In genomic region chr10:24840795-24841194, GRCm38 (mm10) we compare ENCODE assay signal across 28 mouse cellular contexts. TPM values are rescaled to one million over a fixed set of nuclear protein-coding genes. Genes with fewer than 3 reads are reported as not detected.
DNase-seq lines count a peak whose midpoint lies in the region; ATAC-seq and TF ChIP-seq lines count a peak whose summit lies in the region.
"Had no signal": no experiment of that assay in that cellular context is flagged by ENCODE, and none has a peak within 500 bp of the region (broad histone marks: within the 10 kb centered on the region; RNA-seq: fewer than 3 reads in every experiment).

No protein-coding gene starts in this region.

- no peak overlapping the region for H3K9ac ChIP-seq in liver, adult 2 months (ENCODE audit: low read depth, low read length)
- H3K9ac ChIP-seq in liver, embryonic 11.5 days (ENCODE audit: low read depth, low read length) = no peak overlapping the region
- no peak overlapping the region for H3K9ac ChIP-seq in liver, embryonic 12.5 days
- no peak overlapping the region for H3K9ac ChIP-seq in liver, embryonic 15.5 days
- H3K9ac ChIP-seq: embryonic facial prominence, embryonic 12.5 days; embryonic facial prominence, embryonic 15.5 days; forebrain, embryonic 13.5 days; hindbrain, embryonic 13.5 days had no signal

- no peak overlapping the region for H3K4me3 ChIP-seq in liver, adult 2 months (ENCODE audit: insufficient read depth, low read depth, low read length)
- no peak overlapping the region for H3K4me3 ChIP-seq in liver, embryonic 11.5 days (ENCODE audit: low read depth, low read length)
- no peak overlapping the region for H3K4me3 ChIP-seq in liver, embryonic 12.5 days
- no peak overlapping the region for H3K4me3 ChIP-seq in liver, embryonic 15.5 days (replicated peaks)
- H3K4me3 ChIP-seq: embryonic facial prominence, embryonic 12.5 days; embryonic facial prominence, embryonic 15.5 days; erythroblast, embryonic 14.5 days; forebrain, embryonic 10.5 days; forebrain, embryonic 13.5 days; gastrocnemius, adult 2 months; hindbrain, embryonic 10.5 days; hindbrain, embryonic 13.5 days had no signal

- peaks cover 8% of the 10 kb centered on the region; the same call in 1 of the 2 replicates for H3K79me2 ChIP-seq in liver, adult 2 months (ENCODE audit: control insufficient read depth, insufficient read depth, low read length)

- WGBS in liver, adult 2 months = 61% methylated on average over 4 of the region's 4 CpGs
- WGBS in liver, embryonic 11.5 days = 89% methylated on average over 4 of the region's 4 CpGs
- 71% methylated on average over 4 of the region's 4 CpGs for WGBS in liver, embryonic 12.5 days (ENCODE audit: insufficient replicate concordance)
- 61% methylated on average over 4 of the region's 4 CpGs for WGBS in liver, embryonic 15.5 days (ENCODE audit: insufficient replicate concordance)

- peaks cover 22% of the 10 kb centered on the region for H3K4me1 ChIP-seq in liver, adult 2 months (ENCODE audit: control insufficient read depth, insufficient read depth, low read length)
- no peaks in the 10 kb centered on the region for H3K4me1 ChIP-seq in liver, embryonic 11.5 days (replicated peaks; ENCODE audit: control insufficient read depth, insufficient read depth, low read length)
- H3K4me1 ChIP-seq in liver, embryonic 12.5 days = peaks cover 7% of the 10 kb centered on the region
- H3K4me1 ChIP-seq in liver, embryonic 15.5 days (replicated peaks) = peaks cover 10% of the 10 kb centered on the region

- H3K36me3 ChIP-seq in liver, adult 2 months (ENCODE audit: control insufficient read depth, insufficient read depth, low read length) = peaks cover 3% of the 10 kb centered on the region
- no peaks in the 10 kb centered on the region for H3K36me3 ChIP-seq in liver, embryonic 11.5 days (ENCODE audit: control insufficient read depth, insufficient read depth, low read length)
- no peaks in the 10 kb centered on the region for H3K36me3 ChIP-seq in liver, embryonic 12.5 days
- no peaks in the 10 kb centered on the region for H3K36me3 ChIP-seq in liver, embryonic 15.5 days (replicated peaks)
- H3K36me3 ChIP-seq: embryonic facial prominence, embryonic 12.5 days; embryonic facial prominence, embryonic 15.5 days; forebrain, embryonic 10.5 days; hindbrain, embryonic 10.5 days; hindbrain, embryonic 13.5 days had no signal

- H3K27ac ChIP-seq in liver, adult 2 months (replicated peaks; ENCODE audit: insufficient read depth, low read depth, low read length) = no peak overlapping the region
- H3K27ac ChIP-seq in liver, embryonic 11.5 days (ENCODE audit: low read depth, low read length) = no peak overlapping the region
- no peak overlapping the region for H3K27ac ChIP-seq in liver, embryonic 12.5 days
- no peak overlapping the region for H3K27ac ChIP-seq in liver, embryonic 15.5 days (replicated peaks)
- H3K27ac ChIP-seq: embryonic facial prominence, embryonic 12.5 days; embryonic facial prominence, embryonic 15.5 days; forebrain, embryonic 10.5 days; forebrain, embryonic 13.5 days; gastrocnemius, adult 2 months; hindbrain, embryonic 10.5 days; hindbrain, embryonic 13.5 days had no signal

- ATAC-seq in liver, embryonic 11.5 days (replicated peaks; ENCODE audit: low FRiP score) = no peak
- ATAC-seq in liver, embryonic 12.5 days = peak; percentile 81
- ATAC-seq in liver, embryonic 15.5 days (ENCODE audit: insufficient read depth) = peak; percentile 76
- ATAC-seq: forebrain, embryonic 13.5 days; forebrain, embryonic 16.5 days; hindbrain, embryonic 16.5 days had no signal

- no peak overlapping the region for H3K4me2 ChIP-seq in liver, embryonic 11.5 days
- H3K4me2 ChIP-seq in liver, embryonic 12.5 days = no peak overlapping the region
- 0 out of 2 replicates have a peak overlapping the region, but pooled peaks have one; percentile 2 for H3K4me2 ChIP-seq in liver, embryonic 15.5 days
- H3K4me2 ChIP-seq: embryonic facial prominence, embryonic 12.5 days; embryonic facial prominence, embryonic 15.5 days; forebrain, embryonic 13.5 days; heart, embryonic 11.5 days; hindbrain, embryonic 13.5 days had no signal

- H3K27me3 ChIP-seq in liver, adult 2 months (ENCODE audit: control insufficient read depth, insufficient read depth, low read length) = no peaks in the 10 kb centered on the region
- H3K27me3 ChIP-seq in liver, embryonic 11.5 days (replicated peaks; ENCODE audit: control insufficient read depth, insufficient read depth, low read length) = no peaks in the 10 kb centered on the region
- no peaks in the 10 kb centered on the region for H3K27me3 ChIP-seq in liver, embryonic 12.5 days (replicated peaks)
- H3K27me3 ChIP-seq in liver, embryonic 15.5 days = no peaks in the 10 kb centered on the region
- H3K27me3 ChIP-seq: CH12.LX; embryonic facial prominence, embryonic 12.5 days; embryonic facial prominence, embryonic 15.5 days; forebrain, embryonic 13.5 days; hindbrain, embryonic 13.5 days had no signal

- no peak for TF ChIP-seq CTCF in liver, adult 2 months (IDR thresholded peaks at IDR 0.05; ENCODE audit: low read depth, low read length)

- no peak for TF ChIP-seq POLR2A in liver, adult 2 months (IDR thresholded peaks at IDR 0.05; ENCODE audit: extremely low read depth, insufficient read depth, low read length)

- 0 out of 2 replicates have a peak, but pooled peaks cover 2% of the 10 kb centered on the region for H3K9me3 ChIP-seq in liver, embryonic 11.5 days (ENCODE audit: control insufficient read depth, low read length)
- peaks cover 6% of the 10 kb centered on the region; the same call in 1 of the 2 replicates for H3K9me3 ChIP-seq in liver, embryonic 12.5 days (replicated peaks)
- H3K9me3 ChIP-seq in liver, embryonic 15.5 days (replicated peaks) = peaks cover 4% of the 10 kb centered on the region; the same call in 1 of the 2 replicates
- H3K9me3 ChIP-seq: embryonic facial prominence, embryonic 12.5 days; embryonic facial prominence, embryonic 15.5 days; forebrain, embryonic 13.5 days; hindbrain, embryonic 13.5 days had no signal

- DNase-seq in liver, adult 2 months (ENCODE audit: extremely low read depth, low read depth, low spot score) = peak; percentile 61
- no peak for DNase-seq in liver, embryonic 11.5 days (ENCODE audit: low spot score)
- no peak for DNase-seq in lung, postnatal 4 days
- DNase-seq in frontal cortex, postnatal 36 days (ENCODE audit: low spot score in 2 of 2) = no peak
- no peak for DNase-seq in kidney, adult 9 months
- DNase-seq: adrenal gland, adult 2 months; adrenal gland, postnatal 14 days; B cell, adult 2 months; cerebellum, adult 11 months; cerebellum, adult 2 months; cerebellum, adult 9-11 months; cerebellum, postnatal 25 days; gastrocnemius, adult 2 months; gastrocnemius, postnatal 14 days; heart, adult 11 months had no signal

RNA-seq across cellular contexts. Expression of gene Enpp3, which starts 1.8 kb away (rescaled TPM):
- 39.7 and 60.6 TPM in 2 replicates for total RNA-seq in liver, adult 2 months (2014; rRNA removed)
- 11.4 and 12.4 TPM in 2 replicates for polyA plus RNA-seq in liver, adult 2 months (2012; rRNA removed)
- 2.2 and 2.4 TPM in 2 replicates for polyA plus RNA-seq in liver, embryonic 11.5 days (2014; fragmentation: Nextera tagmentation; extraction: Ambion mirVana)
- polyA plus RNA-seq in liver, embryonic 12.5 days (2016; fragmentation: Nextera tagmentation; extraction: Ambion mirVana) = 1.3 and 2.1 TPM in 2 replicates
- 5.7 and 6.1 TPM in 2 replicates for polyA plus RNA-seq in liver, embryonic 15.5 days (2015; fragmentation: Nextera tagmentation; extraction: Ambion mirVana)
- polyA plus RNA-seq: erythroblast, embryonic 14.5 days had no signal

RNA-seq across cellular contexts. Expression of gene Med23, which starts 29.0 kb away (rescaled TPM):
- total RNA-seq in liver, adult 2 months (2014; rRNA removed) = 7.7 and 9.6 TPM in 2 replicates
- polyA plus RNA-seq in liver, adult 2 months (2012; rRNA removed) = 5.5 and 6.2 TPM in 2 replicates
- polyA plus RNA-seq in liver, embryonic 11.5 days (2014; fragmentation: Nextera tagmentation; extraction: Ambion mirVana) = 20.0 and 22.0 TPM in 2 replicates
- polyA plus RNA-seq in liver, embryonic 12.5 days (2016; fragmentation: Nextera tagmentation; extraction: Ambion mirVana) = 11.3 and 11.6 TPM in 2 replicates
- polyA plus RNA-seq in liver, embryonic 15.5 days (2015; fragmentation: Nextera tagmentation; extraction: Ambion mirVana) = 5.9 and 6.2 TPM in 2 replicates
